Mouse (Mus musculus) spleen, adult 2 months (tissue): ENCODE measurements around the gene Sh2d2a. TPM values are rescaled to one million over a fixed set of nuclear protein-coding genes. Genes with fewer than 3 reads are reported as not detected.
"Not testable (repeated sequence)": the region's sequence is repeated elsewhere in the genome, so short reads cannot be mapped to it uniquely, and the experiment has no call there.

Experiments used
- DNase-seq, 2 experiments: peaks; one replicate each; pipeline versions ENCODE4 v3.0.0 to v3.0.0-alpha.2; 2012 to 2021; ENCODE audit warnings: low spot score in 2 of 2, low read depth in 1 of 2
- H3K27ac ChIP-seq: fragments of 200-500 bp; 2 replicates; pipeline ENCODE4 v1.5.1; 2012; ENCODE audit warnings: low read length, inconsistent platforms; ENCODE audit not compliant: insufficient read depth
- H3K27me3 ChIP-seq: fragments of 200-500 bp; 2 replicates; pipeline ENCODE4 v1.6.1; 2012; ENCODE audit warnings: mild to moderate bottlenecking, moderate library complexity, low read length, inconsistent platforms; ENCODE audit not compliant: control insufficient read depth, insufficient read depth
- H3K36me3 ChIP-seq: fragments of 200-500 bp; 2 replicates; pipeline ENCODE4 v1.6.1; 2012; ENCODE audit warnings: mild to moderate bottlenecking, low read length, inconsistent platforms; ENCODE audit not compliant: control insufficient read depth, insufficient read depth
- H3K4me1 ChIP-seq: fragments of 200-500 bp; 2 replicates; pipeline ENCODE4 v1.6.1; 2011; ENCODE audit warnings: inconsistent platforms; ENCODE audit not compliant: control insufficient read depth, insufficient read depth, insufficient read length
- H3K4me3 ChIP-seq: fragments of 200-500 bp; 2 replicates; pipeline ENCODE4 v1.5.1; 2011; ENCODE audit warnings: mild to moderate bottlenecking, inconsistent platforms; ENCODE audit not compliant: insufficient read depth, insufficient read length; ENCODE audit errors: extremely low read depth
- CTCF ChIP-seq: fragments of 200-500 bp; IDR thresholded peaks from 2 replicates; pipeline ENCODE4 v1.5.1; 2011; ENCODE audit warnings: mild to moderate bottlenecking, inconsistent platforms; ENCODE audit not compliant: insufficient read depth, insufficient read length, insufficient replicate concordance; ENCODE audit errors: extremely low read depth
- POLR2A ChIP-seq: fragments of 200-500 bp; IDR thresholded peaks from 2 replicates; pipeline ENCODE4 v1.6.1; 2011; ENCODE audit warnings: low read depth, low read length, inconsistent platforms
- WGBS: fragments of 180-500 bp; shearing (Covaris S2); methylation state at CpG from one replicate; pipeline ENCODE4 v1.1.7; 2018; 5-methylcytosine and 5-hydroxymethylcytosine counted together
- polyA plus RNA-seq: library from polyadenylated mRNA; depleted of rRNA; stranded (reverse); fragments of >200 nt; gene quantifications from 2 replicates; pipeline ENCODE4 v1.2.3, GENCODE M21; 2012

Gene Sh2d2a
- polyA plus RNA-seq, 1 experiment: 27.4 TPM

DNA sequence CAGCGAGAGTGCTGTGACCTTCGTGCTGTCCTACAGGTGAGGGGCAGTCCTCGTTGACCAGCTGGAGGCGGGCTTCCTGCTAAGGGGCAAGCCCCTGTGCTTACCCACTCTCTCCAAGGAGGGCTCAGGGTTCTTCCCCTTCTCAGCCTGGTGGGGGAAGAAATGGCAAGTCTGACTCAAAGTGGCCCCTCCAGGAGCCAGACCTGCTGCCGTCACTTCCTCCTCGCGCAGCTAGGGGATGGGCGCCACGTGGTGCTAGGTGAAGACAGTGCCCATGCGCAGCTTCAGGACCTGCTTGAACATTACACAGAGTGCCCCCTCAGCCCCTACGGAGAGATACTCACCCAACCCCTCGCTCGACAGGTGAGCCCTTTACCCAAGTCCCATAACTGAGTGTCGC is 2.6 kb downstream of the Sh2d2a start:
- peaks cover 13% of the 10 kb centered on the region for H3K36me3 ChIP-seq

DNA sequence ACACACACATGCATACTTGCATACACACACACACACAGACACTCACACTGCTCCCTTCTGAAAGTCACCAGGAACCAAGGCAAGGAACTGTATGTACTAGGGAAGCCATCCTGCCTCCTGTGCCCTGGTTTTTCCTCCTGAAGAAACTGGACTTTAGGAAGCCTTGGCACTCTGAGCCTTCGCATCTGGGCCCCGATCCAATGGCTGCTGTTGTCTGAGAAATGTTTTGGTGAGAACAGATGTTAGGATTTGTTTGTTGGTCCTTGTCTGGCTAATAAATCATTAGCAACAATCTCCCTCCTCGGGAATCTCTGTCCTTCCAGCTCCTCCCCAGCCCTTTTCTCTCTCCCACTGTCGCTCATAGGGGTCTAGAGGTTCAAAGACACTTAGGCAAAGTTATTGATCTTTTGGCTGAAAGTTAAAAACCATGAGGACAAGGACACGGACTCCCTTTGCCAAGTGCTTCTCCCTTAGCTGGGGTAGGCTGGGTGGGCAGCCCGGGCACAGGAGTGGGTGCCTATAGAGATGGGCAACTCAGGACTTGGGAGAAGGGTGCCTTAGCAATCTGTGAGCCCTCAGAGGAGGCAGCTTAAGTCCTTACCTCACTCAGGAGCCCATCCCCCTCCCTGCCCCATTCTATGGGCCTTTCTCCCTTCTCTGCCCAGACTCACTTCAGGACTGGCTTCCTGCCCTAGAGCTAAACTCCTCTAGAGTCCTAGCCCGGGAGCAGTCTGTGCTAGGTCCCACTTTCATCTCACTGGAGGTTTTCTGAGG is 8.4 kb downstream of the Sh2d2a start:
- WGBS: 74% methylated on average over 7 of the region's 7 CpGs
- no peak overlapping the region for H3K27ac ChIP-seq
- H3K4me3 ChIP-seq: no peak overlapping the region
- TF ChIP-seq POLR2A: no peak
- no peaks in the 10 kb centered on the region for H3K4me1 ChIP-seq
- DNase-seq: no peak
- peaks cover 23% of the 10 kb centered on the region for H3K36me3 ChIP-seq
- no peaks in the 10 kb centered on the region for H3K27me3 ChIP-seq

More for the DNA sequence above, 2.6 kb downstream of the Sh2d2a start:
- Histone ChIP-seq H3K27me3 (no peaks in the 10 kb centered on the region), H3K4me3 (no peak overlapping the region), H3K27ac (no peak overlapping the region), H3K4me1 (peaks cover 13% of the 10 kb centered on the region; the same call in 1 of the 2 replicates)
- 61% methylated on average over 14 of the region's 14 CpGs for WGBS
- TF ChIP-seq CTCF: no peak
- no peak for TF ChIP-seq POLR2A
- no peak for DNase-seq

DNA sequence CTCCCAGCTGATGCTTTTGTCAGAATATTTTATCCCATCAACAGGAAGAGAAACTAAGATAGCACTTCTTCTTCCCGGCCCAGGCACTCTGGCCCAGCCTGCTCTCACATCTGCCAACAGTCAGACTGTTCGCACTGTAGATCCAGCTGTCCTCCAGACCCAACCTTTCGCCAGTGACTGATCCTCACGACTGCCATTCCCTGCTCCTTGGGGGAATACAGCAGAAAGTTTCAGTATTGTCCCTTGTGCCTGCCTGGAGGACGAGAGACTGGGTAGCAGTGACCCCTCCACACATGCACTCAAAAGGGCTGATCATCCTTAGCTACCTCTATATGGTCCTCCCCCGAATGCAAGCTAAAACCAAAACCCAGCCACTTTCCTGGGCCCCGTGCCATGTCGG is 9.4 kb downstream of the Sh2d2a start:
- TF ChIP-seq CTCF: no peak
- TF ChIP-seq POLR2A: no peak
- DNase-seq: no peak

DNA sequence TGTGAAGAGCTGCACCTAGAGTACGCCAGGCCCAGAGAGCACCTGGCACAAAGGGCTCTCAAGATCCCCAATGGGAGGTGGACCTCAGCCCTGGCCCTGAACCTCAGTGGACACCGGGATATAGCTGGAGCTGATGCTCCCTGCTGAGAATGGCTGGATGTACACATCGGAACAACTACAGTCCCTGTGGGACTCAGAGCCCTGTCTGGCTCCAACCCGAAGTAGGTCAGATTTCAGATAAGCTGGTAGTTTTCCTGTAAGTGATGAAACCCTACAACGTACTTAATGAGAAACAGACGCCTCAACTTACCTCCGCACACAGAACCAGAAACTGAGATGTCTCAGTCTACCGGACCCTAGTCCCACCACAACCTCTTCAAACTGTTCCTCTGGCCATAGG is 11.1 kb downstream of the Sh2d2a start:
- Histone ChIP-seq H3K4me3 (no peak overlapping the region), H3K36me3 (peaks cover 24% of the 10 kb centered on the region), H3K27ac (no peak overlapping the region), H3K4me1 (no peaks in the 10 kb centered on the region), H3K27me3 (no peaks in the 10 kb centered on the region)
- no peak for DNase-seq
- TF ChIP-seq POLR2A (no peak), CTCF (no peak)
- 95% methylated on average over 8 of the region's 8 CpGs for WGBS

More for the DNA sequence above, 9.4 kb downstream of the Sh2d2a start:
- WGBS: 74% methylated on average over 8 of the region's 8 CpGs
- Histone ChIP-seq H3K36me3 (peaks cover 23% of the 10 kb centered on the region), H3K27ac (no peak overlapping the region), H3K27me3 (no peaks in the 10 kb centered on the region), H3K4me1 (no peaks in the 10 kb centered on the region), H3K4me3 (no peak overlapping the region)

DNA sequence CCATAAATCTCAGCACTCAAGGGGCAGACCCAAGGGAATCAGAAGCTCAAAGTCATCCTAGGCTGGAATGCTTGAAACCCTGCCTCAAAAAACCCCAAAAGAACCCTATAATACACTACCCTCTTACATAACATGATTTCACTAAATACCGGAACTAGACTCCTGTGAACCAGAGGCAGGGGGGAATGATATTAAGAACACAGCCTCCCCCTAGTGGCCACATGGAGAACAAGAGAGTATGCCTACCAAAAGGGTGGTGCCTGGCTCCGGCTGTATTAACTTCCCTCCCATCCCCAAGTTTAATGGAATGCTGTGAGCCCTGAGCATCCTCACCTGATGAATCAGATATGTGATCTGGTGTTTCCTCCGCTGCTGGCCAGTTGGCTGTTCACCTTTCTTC is 13.3 kb downstream of the Sh2d2a start:
- DNase-seq: peak; percentile 55 to 56
- TF ChIP-seq CTCF: peak; percentile 66; the same call in 1 of the 2 replicates
- no peak for TF ChIP-seq POLR2A
- Histone ChIP-seq H3K4me3 (no peak overlapping the region), H3K27ac (no peak overlapping the region), H3K27me3 (no peaks in the 10 kb centered on the region), H3K4me1 (no peaks in the 10 kb centered on the region), H3K36me3 (peaks cover 30% of the 10 kb centered on the region)
- 31% methylated on average over 3 of the region's 3 CpGs for WGBS

DNA sequence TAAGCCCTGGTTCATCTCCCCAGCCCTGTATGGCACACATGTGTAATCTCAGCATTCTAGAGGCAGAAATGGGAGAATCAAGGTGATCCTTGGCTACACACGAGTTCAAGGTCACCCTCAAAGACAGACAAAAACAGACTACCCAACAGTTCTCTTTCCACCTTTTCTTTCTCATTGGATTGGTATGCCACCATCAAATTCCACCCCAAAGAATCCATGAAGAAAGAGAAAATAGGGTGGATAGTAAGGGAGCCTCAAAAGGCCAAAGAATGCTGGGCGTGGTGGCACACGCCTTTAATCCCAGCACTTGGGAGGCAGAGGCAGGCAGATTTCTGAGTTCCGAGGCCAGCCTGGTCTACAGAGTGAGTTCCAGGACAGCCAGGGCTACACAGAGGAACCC is 17.6 kb downstream of the Sh2d2a start:
- not testable (repeated sequence) for H3K27me3 ChIP-seq, H3K4me1 ChIP-seq, H3K27ac ChIP-seq, H3K4me3 ChIP-seq, DNase-seq
- 86% methylated on average over 4 of the region's 4 CpGs for WGBS
- peaks cover 42% of the 10 kb centered on the region for H3K36me3 ChIP-seq

DNA sequence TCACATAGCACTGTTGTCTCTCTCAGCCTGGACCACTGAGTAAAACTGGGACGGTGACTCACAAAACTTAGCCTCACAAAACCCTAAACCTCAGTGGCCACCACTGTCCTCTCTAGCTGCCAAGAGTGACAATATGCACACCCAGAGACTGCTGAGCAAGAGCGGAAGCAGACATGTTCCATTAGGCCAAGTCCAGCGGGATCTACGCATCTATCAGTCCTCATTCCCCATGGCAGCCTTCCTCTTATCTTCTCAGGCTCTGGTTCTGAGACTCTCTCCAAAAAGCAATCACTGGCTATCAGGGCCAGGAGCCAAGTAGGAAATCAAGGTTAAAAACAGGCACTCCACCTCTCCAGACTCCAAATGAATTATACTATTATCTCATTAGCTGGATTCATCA is 31.2 kb downstream of the Sh2d2a start:
- H3K4me3 ChIP-seq: no peak overlapping the region
- H3K36me3 ChIP-seq: peaks cover 3% of the 10 kb centered on the region; the same call in 1 of the 2 replicates
- TF ChIP-seq POLR2A: no peak
- TF ChIP-seq CTCF: no peak

More for the DNA sequence above, 31.2 kb downstream of the Sh2d2a start:
- no peaks in the 10 kb centered on the region for H3K27me3 ChIP-seq
- 91% methylated on average over 4 of the region's 4 CpGs for WGBS
- DNase-seq: no peak
- 0 out of 2 replicates have a peak, but pooled peaks cover 2% of the 10 kb centered on the region for H3K4me1 ChIP-seq
- H3K27ac ChIP-seq: no peak overlapping the region
